Mouse (Mus musculus): ENCODE data around the gene Olfr414. TPM values are rescaled to one million over a fixed set of nuclear protein-coding genes. Genes with fewer than 3 reads are reported as not detected.

Gene Olfr414
- polyA plus RNA-seq, 1 experiment from 2014 or later = not detected

GRCm38 (mm10) chr1:174441782-174442181, 17.9 kb downstream of the Olfr414 start, which contains the start of gene Olfr220:
Gene Olfr220 (plus strand): TSS chr1:174442082.
- no peaks in the 10 kb centered on the region for H3K4me1 ChIP-seq (ENCODE audit: insufficient read depth)
- 38% methylated on average over 1 of the region's 1 CpGs for WGBS
- no peak within 1 kb of the TSS for H3K27ac ChIP-seq (ENCODE audit: low read depth)
- DNase-seq = no peak
- no peak for ATAC-seq (ENCODE audit: insufficient read depth)
- H3K36me3 ChIP-seq (ENCODE audit: insufficient read depth) = no peaks in the 10 kb centered on the region
- no peak within 1 kb of the TSS for H3K4me3 ChIP-seq (ENCODE audit: low read depth, low read length)
- no peak within 1 kb of the TSS for H3K9ac ChIP-seq
- no peaks in the 10 kb centered on the region for H3K9me3 ChIP-seq (ENCODE audit: low read depth, low read length)
- no peaks in the 10 kb centered on the region for H3K27me3 ChIP-seq (ENCODE audit: insufficient read depth, low read length)
- no peak within 1 kb of the TSS for H3K4me2 ChIP-seq
- no peak for TF ChIP-seq CTCF (IDR thresholded peaks at IDR 0.05; ENCODE audit: low read depth)

- Histone ChIP-seq H3K9me3 (ENCODE audit: low read depth, low read length) (no peaks in the 10 kb centered on the region), H3K4me1 (ENCODE audit: insufficient read depth) (no peaks in the 10 kb centered on the region), H3K36me3 (ENCODE audit: insufficient read depth) (no peaks in the 10 kb centered on the region), H3K9ac (no peak overlapping the region), H3K4me3 (ENCODE audit: low read depth, low read length) (no peak overlapping the region), H3K27ac (ENCODE audit: low read depth) (no peak overlapping the region), H3K4me2 (no peak overlapping the region), H3K27me3 (ENCODE audit: insufficient read depth, low read length) (no peaks in the 10 kb centered on the region)
- peak; percentile 3 for DNase-seq
- 81% methylated on average over 2 of the region's 2 CpGs for WGBS
- no peak for TF ChIP-seq CTCF (IDR thresholded peaks at IDR 0.05; ENCODE audit: low read depth)
- no peak for ATAC-seq (ENCODE audit: insufficient read depth)
Observed at GRCm38 (mm10) chr1:174455100-174455499, 31.2 kb downstream of the Olfr414 start.

GRCm38 (mm10) chr1:174465385-174465784, 41.5 kb downstream of the Olfr414 start:
- Histone ChIP-seq H3K27ac (ENCODE audit: low read depth) (no peak overlapping the region), H3K4me2 (no peak overlapping the region), H3K9me3 (ENCODE audit: low read depth, low read length) (no peaks in the 10 kb centered on the region), H3K36me3 (ENCODE audit: insufficient read depth) (no peaks in the 10 kb centered on the region), H3K9ac (no peak overlapping the region), H3K4me1 (ENCODE audit: insufficient read depth) (no peaks in the 10 kb centered on the region), H3K27me3 (ENCODE audit: insufficient read depth, low read length) (no peaks in the 10 kb centered on the region), H3K4me3 (ENCODE audit: low read depth, low read length) (no peak overlapping the region)
- ATAC-seq (ENCODE audit: insufficient read depth) = no peak
- WGBS = 77% methylated on average over 3 of the region's 3 CpGs
- no peak for DNase-seq
- no peak for TF ChIP-seq CTCF (IDR thresholded peaks at IDR 0.05; ENCODE audit: low read depth)

- Histone ChIP-seq H3K27ac (ENCODE audit: low read depth) (no peak overlapping the region), H3K27me3 (ENCODE audit: insufficient read depth, low read length) (no peaks in the 10 kb centered on the region)
Observed at GRCm38 (mm10) chr1:174466240-174466639, 42.4 kb downstream of the Olfr414 start.

GRCm38 (mm10) chr1:174469736-174470135, 45.9 kb downstream of the Olfr414 start:
- WGBS = 6% methylated on average over 6 of the region's 6 CpGs
- H3K36me3 ChIP-seq (ENCODE audit: insufficient read depth) = no peaks in the 10 kb centered on the region
- peak; percentile 83 for ATAC-seq (ENCODE audit: insufficient read depth)

More at GRCm38 (mm10) chr1:174466240-174466639, 42.4 kb downstream of the Olfr414 start:
- no peak overlapping the region for H3K9ac ChIP-seq
- H3K36me3 ChIP-seq (ENCODE audit: insufficient read depth) = no peaks in the 10 kb centered on the region
- ATAC-seq (ENCODE audit: insufficient read depth) (no peak), DNase-seq (peak; percentile 78)
- no peaks in the 10 kb centered on the region for H3K4me1 ChIP-seq (ENCODE audit: insufficient read depth)
- H3K4me2 ChIP-seq = no peak overlapping the region
- 27% methylated on average over 2 of the region's 2 CpGs for WGBS
- no peaks in the 10 kb centered on the region for H3K9me3 ChIP-seq (ENCODE audit: low read depth, low read length)
- H3K4me3 ChIP-seq (ENCODE audit: low read depth, low read length) = no peak overlapping the region
- peak; percentile 68 for TF ChIP-seq CTCF (IDR thresholded peaks at IDR 0.05; ENCODE audit: low read depth)

GRCm38 (mm10) chr1:174482567-174482966, 58.7 kb downstream of the Olfr414 start:
- ATAC-seq (ENCODE audit: insufficient read depth) (no peak), DNase-seq (no peak)
- Histone ChIP-seq H3K27me3 (ENCODE audit: insufficient read depth, low read length) (no peaks in the 10 kb centered on the region), H3K4me2 (no peak overlapping the region), H3K4me3 (ENCODE audit: low read depth, low read length) (no peak overlapping the region), H3K9me3 (ENCODE audit: low read depth, low read length) (no peaks in the 10 kb centered on the region), H3K9ac (no peak overlapping the region), H3K4me1 (ENCODE audit: insufficient read depth) (no peaks in the 10 kb centered on the region), H3K27ac (ENCODE audit: low read depth) (no peak overlapping the region), H3K36me3 (ENCODE audit: insufficient read depth) (no peaks in the 10 kb centered on the region)
- TF ChIP-seq CTCF (IDR thresholded peaks at IDR 0.05; ENCODE audit: low read depth) = no peak
- WGBS = 83% methylated on average over 6 of the region's 6 CpGs

More at GRCm38 (mm10) chr1:174469736-174470135, 45.9 kb downstream of the Olfr414 start:
- no peaks in the 10 kb centered on the region for H3K9me3 ChIP-seq (ENCODE audit: low read depth, low read length)
- no peaks in the 10 kb centered on the region for H3K27me3 ChIP-seq (ENCODE audit: insufficient read depth, low read length)
- no peak overlapping the region for H3K9ac ChIP-seq
- no peaks in the 10 kb centered on the region for H3K4me1 ChIP-seq (ENCODE audit: insufficient read depth)
- no peak overlapping the region for H3K4me2 ChIP-seq
- peak; percentile 95 for TF ChIP-seq CTCF (IDR thresholded peaks at IDR 0.05; ENCODE audit: low read depth)
- H3K27ac ChIP-seq (ENCODE audit: low read depth) = no peak overlapping the region
- DNase-seq = peak; percentile 79
- no peak overlapping the region for H3K4me3 ChIP-seq (ENCODE audit: low read depth, low read length)

Other genes starting within 250 kb of the Olfr414 start
- not detected in 2 replicates for gene Olfr419, start 172.0 kb upstream of the Olfr414 start, polyA plus RNA-seq (2014; fragmentation: Nextera tagmentation; extraction: Ambion mirVana)
- gene Mptx1, start 93.5 kb upstream of the Olfr414 start, polyA plus RNA-seq (2014; fragmentation: Nextera tagmentation; extraction: Ambion mirVana) = not detected in 2 replicates
- gene Olfr417, start 58.9 kb upstream of the Olfr414 start, polyA plus RNA-seq (2014; fragmentation: Nextera tagmentation; extraction: Ambion mirVana) = not detected in 2 replicates
- not detected in 2 replicates for gene Olfr248, start 33.0 kb upstream of the Olfr414 start, polyA plus RNA-seq (2014; fragmentation: Nextera tagmentation; extraction: Ambion mirVana)
- gene Olfr220, start 18.0 kb downstream of the Olfr414 start, polyA plus RNA-seq (2014; fragmentation: Nextera tagmentation; extraction: Ambion mirVana) = not detected in 2 replicates
- 0.50 and 0.79 TPM in 2 replicates for gene Fmn2, start 77.8 kb downstream of the Olfr414 start, polyA plus RNA-seq (2014; fragmentation: Nextera tagmentation; extraction: Ambion mirVana)

Measured in lung, embryonic 14.5 days (tissue).